ENCODE assay signal across 16 mouse cellular contexts in the genomic region with DNA sequence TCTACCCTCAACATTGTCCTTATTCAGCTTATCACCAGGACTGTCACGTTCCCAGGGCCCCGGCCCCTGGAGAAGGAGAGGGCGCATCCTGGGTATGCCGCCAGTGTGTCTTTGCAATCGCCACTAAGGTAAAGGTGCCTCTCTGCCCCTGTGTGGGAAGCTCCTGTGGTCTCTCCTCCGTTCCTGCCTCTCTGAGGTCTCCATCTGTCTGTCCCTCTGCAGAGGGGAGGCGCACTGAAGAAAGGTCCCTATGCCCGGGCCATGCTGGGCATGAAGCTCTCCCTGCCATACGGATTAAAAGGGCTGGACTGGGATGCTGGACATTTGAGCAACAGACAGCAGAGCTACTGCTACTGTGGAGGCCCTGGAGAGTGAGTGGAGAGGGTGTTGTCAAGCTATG.
"Had no signal": no experiment of that assay in that cellular context is flagged by ENCODE, and none has a peak within 500 bp of the region (broad histone marks: within the 10 kb centered on the region; RNA-seq: fewer than 3 reads in every experiment).

No protein-coding gene starts in this region.

- H3K27ac ChIP-seq: kidney, postnatal 0 days; limb, embryonic 12.5 days; liver, embryonic 13.5 days; lung, embryonic 15.5 days; macrophage had no signal

- DNase-seq: kidney, adult 11 months; kidney, adult 9 months; kidney, postnatal 36 days; layer of hippocampus, adult 9-11 months; liver; liver, embryonic 13.5 days; liver, postnatal 0 days; lung, postnatal 14 days; right cerebral cortex, adult 18-20 months; right cerebral cortex, postnatal 25 days; thymus, adult 18-20 months; thymus, postnatal 14 days had no signal

- H3K9ac ChIP-seq: limb, embryonic 12.5 days; liver, postnatal 0 days; lung, embryonic 15.5 days had no signal

- H3K4me3 ChIP-seq: limb, embryonic 12.5 days; liver, embryonic 13.5 days had no signal

- ATAC-seq: liver, postnatal 0 days had no signal

- H3K27me3 ChIP-seq: limb, embryonic 12.5 days; liver, embryonic 13.5 days; lung, embryonic 15.5 days had no signal

- H3K9me3 ChIP-seq: limb, embryonic 12.5 days; liver, embryonic 13.5 days; lung, embryonic 15.5 days had no signal

- H3K4me2 ChIP-seq: liver, embryonic 13.5 days had no signal
